Mouse (Mus musculus) midbrain, embryonic 10.5 days (tissue): ENCODE data around the gene Plcz1. TPM values are rescaled to one million over a fixed set of nuclear protein-coding genes. Genes with fewer than 3 reads are reported as not detected.

ENCODE experiments used
- polyA plus RNA-seq: library from polyadenylated mRNA; unstranded; fragments of >200 nt; fragmentation: Nextera tagmentation; extraction: Ambion mirVana; gene quantifications from 2 replicates; pipeline ENCODE4 v1.2.1, GENCODE M21; 2016

Gene Plcz1
- polyA plus RNA-seq, 1 experiment from 2014 or later, result not detected

Other genes starting within 250 kb of the Plcz1 start
- not detected in 2 replicates for gene Capza3, start 205 bp downstream of the Plcz1 start, polyA plus RNA-seq